Mouse (Mus musculus) urinary bladder, postnatal 4 days (tissue): ENCODE results near the gene Ubl5.

Experiments used
- DNase-seq, 2 experiments: peaks; one replicate each; pipeline ENCODE4 v3.0.0; 2021 to 2022; ENCODE audit warnings: low spot score in 2 of 2

Gene Ubl5

DNA sequence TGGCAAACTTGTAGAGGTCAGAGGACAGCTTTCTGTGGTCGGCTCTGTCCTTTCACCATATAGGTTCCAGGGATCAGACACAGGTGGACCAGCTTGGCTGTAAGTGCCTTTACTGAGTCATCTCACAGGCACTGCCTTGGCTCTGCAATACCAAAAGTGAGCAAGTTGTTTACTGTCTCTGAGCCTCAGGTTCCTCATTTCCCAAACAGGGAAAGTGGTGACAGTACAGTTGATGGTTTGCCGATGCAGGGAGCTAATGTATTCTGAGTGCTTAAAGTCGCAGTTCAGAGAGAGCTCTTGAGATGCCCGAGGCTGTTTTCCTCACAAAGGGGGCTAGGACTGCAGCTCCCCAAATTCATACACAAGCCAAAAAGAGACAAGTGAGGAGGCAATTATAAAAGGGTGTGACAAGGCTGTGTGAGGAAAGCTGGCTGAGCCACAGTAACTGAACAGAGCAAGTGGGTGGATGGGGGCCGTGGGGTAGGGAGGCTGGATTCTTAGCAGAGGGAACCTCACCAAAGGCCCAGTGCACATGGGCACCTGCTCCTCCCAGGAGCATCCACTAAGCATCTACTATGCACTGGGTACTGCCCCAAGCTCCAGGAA, 53.5 kb downstream of the Ubl5 start:
- no peak for DNase-seq
